Mouse (Mus musculus): ENCODE data around the gene Ift22.
"Not testable (repeated sequence)": the region's sequence is repeated elsewhere in the genome, so short reads cannot be mapped to it uniquely, and the experiment has no call there.

Gene Ift22

GRCm38 (mm10) chr5:136945084-136945483 is 37.1 kb downstream of the Ift22 start:
- no peak for DNase-seq (ENCODE audit: extremely low read depth, low read depth, low spot score)

GRCm38 (mm10) chr5:136947874-136948273 is 39.9 kb downstream of the Ift22 start:
- no peak for DNase-seq (ENCODE audit: extremely low read depth, low read depth, low spot score)

GRCm38 (mm10) chr5:136949551-136950336 is 41.8 kb downstream of the Ift22 start:
- DNase-seq (ENCODE audit: extremely low read depth, low read depth, low spot score): not testable (repeated sequence)

GRCm38 (mm10) chr5:136950521-136950920 is 42.6 kb downstream of the Ift22 start:
- DNase-seq (ENCODE audit: extremely low read depth, low read depth, low spot score): no peak

GRCm38 (mm10) chr5:136952153-136952552 is 44.2 kb downstream of the Ift22 start:
- no peak for DNase-seq (ENCODE audit: extremely low read depth, low read depth, low spot score)

GRCm38 (mm10) chr5:136953015-136953414 is 45.1 kb downstream of the Ift22 start, which contains the start of gene Fis1:
TSS of gene Fis1 (plus strand) at chr5:136953275.
- no peak for DNase-seq (ENCODE audit: extremely low read depth, low read depth, low spot score)

GRCm38 (mm10) chr5:136953440-136953951 is 45.5 kb downstream of the Ift22 start:
- no peak for DNase-seq (ENCODE audit: extremely low read depth, low read depth, low spot score)

GRCm38 (mm10) chr5:136955622-136956021 is 47.7 kb downstream of the Ift22 start:
- no peak for DNase-seq (ENCODE audit: extremely low read depth, low read depth, low spot score)

GRCm38 (mm10) chr5:136957250-136957649 is 49.3 kb downstream of the Ift22 start:
- DNase-seq (ENCODE audit: extremely low read depth, low read depth, low spot score): no peak

GRCm38 (mm10) chr5:136958991-136959605 is 51.1 kb downstream of the Ift22 start:
- no peak for DNase-seq (ENCODE audit: extremely low read depth, low read depth, low spot score)

GRCm38 (mm10) chr5:136960053-136960452 is 52.1 kb downstream of the Ift22 start:
- no peak for DNase-seq (ENCODE audit: extremely low read depth, low read depth, low spot score)

GRCm38 (mm10) chr5:136961334-136961982 is 53.5 kb downstream of the Ift22 start:
- no peak for DNase-seq (ENCODE audit: extremely low read depth, low read depth, low spot score)

- no peak for DNase-seq (ENCODE audit: extremely low read depth, low read depth, low spot score)
Measured at GRCm38 (mm10) chr5:136961983-136962461, 54.1 kb downstream of the Ift22 start.

- DNase-seq (ENCODE audit: extremely low read depth, low read depth, low spot score): no peak
Measured at GRCm38 (mm10) chr5:136962501-136962900, 54.6 kb downstream of the Ift22 start.

- no peak for DNase-seq (ENCODE audit: extremely low read depth, low read depth, low spot score)
Measured at GRCm38 (mm10) chr5:136962966-136963540, 55.1 kb downstream of the Ift22 start.
